Mouse (Mus musculus): ENCODE results near the gene Ptpn4. TPM values are rescaled to one million over a fixed set of nuclear protein-coding genes. Genes with fewer than 3 reads are reported as not detected.

The Ptpn4 gene
- polyA plus RNA-seq, 1 experiment from 2014 or later = 2.9 TPM

- H3K36me3 ChIP-seq (ENCODE audit: control insufficient read depth, insufficient read depth, low read length) = no peaks in the 10 kb centered on the region
- WGBS = 80% methylated on average over 2 of the region's 2 CpGs
- ATAC-seq = no peak
Measured at GRCm38 (mm10) chr1:119654307-119654706, 183.1 kb downstream of the Ptpn4 start.

GRCm38 (mm10) chr1:119650386-119650785 is 187.0 kb downstream of the Ptpn4 start:
- H3K9ac ChIP-seq (ENCODE audit: low read depth, low read length) = no peak overlapping the region
- H3K27me3 ChIP-seq (replicated peaks; ENCODE audit: control insufficient read depth, insufficient read depth, low read length) = no peaks in the 10 kb centered on the region
- 87% methylated on average over 5 of the region's 5 CpGs for WGBS
- H3K27ac ChIP-seq (ENCODE audit: low read length) = no peak overlapping the region
- H3K4me2 ChIP-seq (ENCODE audit: low read depth, low read length) = no peak overlapping the region
- 0 out of 2 replicates have a peak, but pooled peaks cover 2% of the 10 kb centered on the region for H3K4me1 ChIP-seq (ENCODE audit: control insufficient read depth, insufficient read depth, low read length)
- H3K9me3 ChIP-seq (ENCODE audit: control insufficient read depth, low read length) = no peaks in the 10 kb centered on the region
- no peaks in the 10 kb centered on the region for H3K36me3 ChIP-seq (ENCODE audit: control insufficient read depth, insufficient read depth, low read length)
- no peak for ATAC-seq
- H3K4me3 ChIP-seq (ENCODE audit: low read length) = no peak overlapping the region

More at GRCm38 (mm10) chr1:119654307-119654706, 183.1 kb downstream of the Ptpn4 start:
- H3K4me3 ChIP-seq (ENCODE audit: low read length) = no peak overlapping the region
- H3K4me2 ChIP-seq (ENCODE audit: low read depth, low read length) = no peak overlapping the region
- H3K4me1 ChIP-seq (ENCODE audit: control insufficient read depth, insufficient read depth, low read length) = 0 out of 2 replicates have a peak, but pooled peaks cover 2% of the 10 kb centered on the region
- no peaks in the 10 kb centered on the region for H3K9me3 ChIP-seq (ENCODE audit: control insufficient read depth, low read length)
- H3K27me3 ChIP-seq (replicated peaks; ENCODE audit: control insufficient read depth, insufficient read depth, low read length) = no peaks in the 10 kb centered on the region
- H3K9ac ChIP-seq (ENCODE audit: low read depth, low read length) = no peak overlapping the region
- no peak overlapping the region for H3K27ac ChIP-seq (ENCODE audit: low read length)

GRCm38 (mm10) chr1:119649627-119650026 is 187.8 kb downstream of the Ptpn4 start:
- H3K27me3 ChIP-seq (replicated peaks; ENCODE audit: control insufficient read depth, insufficient read depth, low read length) = no peaks in the 10 kb centered on the region
- H3K9ac ChIP-seq (ENCODE audit: low read depth, low read length) = no peak overlapping the region
- no peak for ATAC-seq
- H3K27ac ChIP-seq (ENCODE audit: low read length) = no peak overlapping the region
- H3K4me1 ChIP-seq (ENCODE audit: control insufficient read depth, insufficient read depth, low read length) = 0 out of 2 replicates have a peak, but pooled peaks cover 2% of the 10 kb centered on the region
- no peak overlapping the region for H3K4me2 ChIP-seq (ENCODE audit: low read depth, low read length)
- 36% methylated on average over 2 of the region's 2 CpGs for WGBS
- H3K4me3 ChIP-seq (ENCODE audit: low read length) = no peak overlapping the region
- no peaks in the 10 kb centered on the region for H3K36me3 ChIP-seq (ENCODE audit: control insufficient read depth, insufficient read depth, low read length)
- no peaks in the 10 kb centered on the region for H3K9me3 ChIP-seq (ENCODE audit: control insufficient read depth, low read length)

GRCm38 (mm10) chr1:119648205-119649111 is 189.0 kb downstream of the Ptpn4 start, which contains the start of gene Epb41l5:
Epb41l5 (minus strand) TSS chr1:119649000.
- peak within 1 kb of the TSS; percentile 77 for H3K4me2 ChIP-seq (ENCODE audit: low read depth, low read length)
- no peaks in the 10 kb centered on the region for H3K36me3 ChIP-seq (ENCODE audit: control insufficient read depth, insufficient read depth, low read length)
- no peaks in the 10 kb centered on the region for H3K27me3 ChIP-seq (replicated peaks; ENCODE audit: control insufficient read depth, insufficient read depth, low read length)
- H3K9me3 ChIP-seq (ENCODE audit: control insufficient read depth, low read length) = no peaks in the 10 kb centered on the region
- H3K4me1 ChIP-seq (ENCODE audit: control insufficient read depth, insufficient read depth, low read length) = 0 out of 2 replicates have a peak, but pooled peaks cover 2% of the 10 kb centered on the region
- peak within 1 kb of the TSS; percentile 84 for H3K9ac ChIP-seq (ENCODE audit: low read depth, low read length)
- H3K27ac ChIP-seq (ENCODE audit: low read length) = peak within 1 kb of the TSS; percentile 94
- ATAC-seq = peak; percentile 96
- H3K4me3 ChIP-seq (ENCODE audit: low read length) = peak within 1 kb of the TSS; percentile 74
- WGBS = under 1% methylated on average over 84 of the region's 86 CpGs

GRCm38 (mm10) chr1:119646356-119646755 is 191.1 kb downstream of the Ptpn4 start:
- Histone ChIP-seq H3K4me2 (ENCODE audit: low read depth, low read length) (peak overlapping the region; percentile 30; the same call in 1 of the 2 replicates), H3K36me3 (ENCODE audit: control insufficient read depth, insufficient read depth, low read length) (no peaks in the 10 kb centered on the region), H3K4me3 (ENCODE audit: low read length) (no peak overlapping the region), H3K4me1 (ENCODE audit: control insufficient read depth, insufficient read depth, low read length) (0 out of 2 replicates have a peak, but pooled peaks cover 4% of the 10 kb centered on the region), H3K9ac (ENCODE audit: low read depth, low read length) (no peak overlapping the region), H3K9me3 (ENCODE audit: control insufficient read depth, low read length) (no peaks in the 10 kb centered on the region), H3K27me3 (replicated peaks; ENCODE audit: control insufficient read depth, insufficient read depth, low read length) (no peaks in the 10 kb centered on the region), H3K27ac (ENCODE audit: low read length) (no peak overlapping the region)
- no peak for ATAC-seq
- 62% methylated on average over 2 of the region's 2 CpGs for WGBS

- peak; percentile 45 for ATAC-seq
Measured at GRCm38 (mm10) chr1:119642367-119642766, 195.0 kb downstream of the Ptpn4 start.

GRCm38 (mm10) chr1:119641090-119641812 is 196.2 kb downstream of the Ptpn4 start:
- ATAC-seq = peak; percentile 66
- H3K9ac ChIP-seq (ENCODE audit: low read depth, low read length) = no peak overlapping the region
- no peak overlapping the region for H3K4me2 ChIP-seq (ENCODE audit: low read depth, low read length)
- H3K9me3 ChIP-seq (ENCODE audit: control insufficient read depth, low read length) = no peaks in the 10 kb centered on the region
- peaks cover 12% of the 10 kb centered on the region; the same call in 1 of the 2 replicates for H3K4me1 ChIP-seq (ENCODE audit: control insufficient read depth, insufficient read depth, low read length)
- no peaks in the 10 kb centered on the region for H3K27me3 ChIP-seq (replicated peaks; ENCODE audit: control insufficient read depth, insufficient read depth, low read length)
- no peak overlapping the region for H3K4me3 ChIP-seq (ENCODE audit: low read length)
- no peaks in the 10 kb centered on the region for H3K36me3 ChIP-seq (ENCODE audit: control insufficient read depth, insufficient read depth, low read length)
- peak overlapping the region; percentile 66 for H3K27ac ChIP-seq (ENCODE audit: low read length)

More at GRCm38 (mm10) chr1:119642367-119642766, 195.0 kb downstream of the Ptpn4 start:
- no peak overlapping the region for H3K27ac ChIP-seq (ENCODE audit: low read length)
- no peaks in the 10 kb centered on the region for H3K27me3 ChIP-seq (replicated peaks; ENCODE audit: control insufficient read depth, insufficient read depth, low read length)
- no peak overlapping the region for H3K9ac ChIP-seq (ENCODE audit: low read depth, low read length)
- 77% methylated on average over 12 of the region's 12 CpGs for WGBS
- peaks cover 8% of the 10 kb centered on the region; the same call in 1 of the 2 replicates for H3K4me1 ChIP-seq (ENCODE audit: control insufficient read depth, insufficient read depth, low read length)
- H3K4me2 ChIP-seq (ENCODE audit: low read depth, low read length) = no peak overlapping the region
- no peaks in the 10 kb centered on the region for H3K9me3 ChIP-seq (ENCODE audit: control insufficient read depth, low read length)
- no peaks in the 10 kb centered on the region for H3K36me3 ChIP-seq (ENCODE audit: control insufficient read depth, insufficient read depth, low read length)
- H3K4me3 ChIP-seq (ENCODE audit: low read length) = no peak overlapping the region

GRCm38 (mm10) chr1:119640006-119640405 is 197.4 kb downstream of the Ptpn4 start:
- Histone ChIP-seq H3K27ac (ENCODE audit: low read length) (no peak overlapping the region), H3K4me2 (ENCODE audit: low read depth, low read length) (no peak overlapping the region), H3K27me3 (replicated peaks; ENCODE audit: control insufficient read depth, insufficient read depth, low read length) (no peaks in the 10 kb centered on the region), H3K4me3 (ENCODE audit: low read length) (no peak overlapping the region), H3K9ac (ENCODE audit: low read depth, low read length) (no peak overlapping the region), H3K4me1 (ENCODE audit: control insufficient read depth, insufficient read depth, low read length) (peaks cover 12% of the 10 kb centered on the region; the same call in 1 of the 2 replicates), H3K9me3 (ENCODE audit: control insufficient read depth, low read length) (no peaks in the 10 kb centered on the region), H3K36me3 (ENCODE audit: control insufficient read depth, insufficient read depth, low read length) (no peaks in the 10 kb centered on the region)
- ATAC-seq = no peak
- 54% methylated on average over 2 of the region's 2 CpGs for WGBS

Data from intestine, embryonic 16.5 days (tissue).